Mouse (Mus musculus) megakaryocyte, embryonic 14.5 days (primary cell): ENCODE results near the gene Fgfr2.

ENCODE experiments used
- FLI1 ChIP-seq: IDR thresholded peaks from 2 replicates; pipeline ENCODE4 v1.6.1; 2012; ENCODE audit warnings: low read length, inconsistent platforms, mixed read lengths
- GATA1 ChIP-seq: IDR thresholded peaks from 3 replicates; pipeline ENCODE4 v1.6.1; 2012; ENCODE audit warnings: mixed read lengths, low read length, inconsistent platforms, borderline replicate concordance

GRCm38 (mm10) chr7:130980130-130980529 is 2143.0 kb downstream of the Fgfr2 start:
- TF ChIP-seq GATA1 (no peak), FLI1 (no peak)
